Comparison of ENCODE assay signal across 15 mouse cellular contexts in the genomic region with DNA sequence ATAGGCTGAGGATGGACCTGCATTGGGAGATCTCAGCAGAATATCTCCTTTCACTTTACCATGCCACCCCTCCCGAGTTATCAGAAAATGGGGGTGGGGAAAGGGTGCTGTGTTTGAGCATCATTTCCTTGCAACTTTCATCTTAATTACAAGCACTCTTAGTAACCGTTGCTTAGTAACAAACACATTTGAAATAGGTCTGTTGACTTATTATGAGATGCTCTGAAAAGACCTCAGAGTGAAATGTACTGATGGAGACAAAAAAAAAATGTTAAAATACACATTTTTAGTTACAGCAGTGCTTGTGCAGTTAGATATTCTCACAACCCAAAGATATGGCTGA. TPM values are rescaled to one million over a fixed set of nuclear protein-coding genes. Genes with fewer than 3 reads are reported as not detected.
A peak's percentile ranks its signal among the peaks of the same experiment; 100 is the strongest.
DNase-seq lines count a peak whose midpoint lies in the region; ATAC-seq and TF ChIP-seq lines count a peak whose summit lies in the region.
"Had no signal": no experiment of that assay in that cellular context is flagged by ENCODE, and none has a peak within 500 bp of the region (broad histone marks: within the 10 kb centered on the region; RNA-seq: fewer than 3 reads in every experiment).

No protein-coding gene starts in this region.

- no peaks in the 10 kb centered on the region for H3K36me3 ChIP-seq in neural tube, embryonic 15.5 days
- no peaks in the 10 kb centered on the region for H3K36me3 ChIP-seq in forebrain, postnatal 0 days (ENCODE audit: insufficient read depth)
- H3K36me3 ChIP-seq: heart, embryonic 15.5 days; limb, embryonic 15.5 days; midbrain, embryonic 12.5 days; stomach, embryonic 15.5 days had no signal

- no peak overlapping the region for H3K4me2 ChIP-seq in neural tube, embryonic 15.5 days
- H3K4me2 ChIP-seq in forebrain, postnatal 0 days (ENCODE audit: low read depth), result no peak overlapping the region
- H3K4me2 ChIP-seq: heart, embryonic 15.5 days; limb, embryonic 15.5 days; midbrain, embryonic 12.5 days; stomach, embryonic 15.5 days had no signal

- ATAC-seq in frontal cortex, adult (ENCODE audit: low TSS enrichment), result peak; percentile 14; the same call in 1 of the 2 replicates
- ATAC-seq in neural tube, embryonic 15.5 days (ENCODE audit: low FRiP score), result peak; percentile 48; the same call in 1 of the 2 replicates
- ATAC-seq in forebrain, postnatal 0 days, result peak; percentile 85
- ATAC-seq: liver, postnatal 0 days had no signal

- no peaks in the 10 kb centered on the region for H3K9me3 ChIP-seq in neural tube, embryonic 15.5 days (replicated peaks)
- H3K9me3 ChIP-seq in forebrain, postnatal 0 days (ENCODE audit: low read length), result no peaks in the 10 kb centered on the region
- H3K9me3 ChIP-seq: heart, embryonic 15.5 days; limb, embryonic 15.5 days; midbrain, embryonic 12.5 days; stomach, embryonic 15.5 days had no signal

- no peaks in the 10 kb centered on the region for H3K27me3 ChIP-seq in neural tube, embryonic 15.5 days (replicated peaks)
- H3K27me3 ChIP-seq in forebrain, postnatal 0 days (ENCODE audit: insufficient read depth, low read length), result no peaks in the 10 kb centered on the region
- H3K27me3 ChIP-seq: heart, embryonic 15.5 days; limb, embryonic 15.5 days; midbrain, embryonic 12.5 days; stomach, embryonic 15.5 days had no signal

- WGBS in neural tube, embryonic 15.5 days, result 54% methylated on average over 2 of the region's 2 CpGs
- 34% methylated on average over 2 of the region's 2 CpGs for WGBS in forebrain, postnatal 0 days

- H3K9ac ChIP-seq in neural tube, embryonic 15.5 days (replicated peaks), result no peak overlapping the region
- no peak overlapping the region for H3K9ac ChIP-seq in forebrain, postnatal 0 days
- H3K9ac ChIP-seq: heart, embryonic 15.5 days; limb, embryonic 15.5 days; liver, postnatal 0 days; midbrain, embryonic 12.5 days; stomach, embryonic 15.5 days had no signal

- DNase-seq in frontal cortex, postnatal 25 days (ENCODE audit: low spot score in 2 of 2), result no peak
- DNase-seq in neural tube, embryonic 10.5 days (ENCODE audit: extremely low spot score, low spot score), result no peak
- DNase-seq in forebrain, postnatal 0 days, result peak; percentile 56
- DNase-seq in urinary bladder, adult 18-20 months (ENCODE audit: low spot score in 2 of 2), result no peak
- DNase-seq in gastrocnemius, adult 18-20 months (ENCODE audit: low spot score), result no peak
- DNase-seq in layer of hippocampus, postnatal 25 days (ENCODE audit: extremely low spot score in 1 of 2, low spot score in 1 of 2), result no peak
- DNase-seq: adrenal gland, adult 2 months; cerebellum, adult 2 months; liver, postnatal 0 days had no signal

- no peak overlapping the region for H3K4me3 ChIP-seq in neural tube, embryonic 15.5 days (replicated peaks)
- H3K4me3 ChIP-seq in forebrain, postnatal 0 days (ENCODE audit: low read depth, low read length), result no peak overlapping the region
- H3K4me3 ChIP-seq: heart, embryonic 15.5 days; limb, embryonic 15.5 days; midbrain, embryonic 12.5 days; stomach, embryonic 15.5 days had no signal

- no peak for TF ChIP-seq CTCF in forebrain, postnatal 0 days (IDR thresholded peaks at IDR 0.05; ENCODE audit: low read depth)

- H3K4me1 ChIP-seq in neural tube, embryonic 15.5 days, result peaks cover 12% of the 10 kb centered on the region
- H3K4me1 ChIP-seq in forebrain, postnatal 0 days (ENCODE audit: insufficient read depth), result peaks cover 16% of the 10 kb centered on the region
- H3K4me1 ChIP-seq: heart, embryonic 15.5 days; stomach, embryonic 15.5 days had no signal

- no peak overlapping the region for H3K27ac ChIP-seq in neural tube, embryonic 15.5 days (replicated peaks)
- peak overlapping the region; percentile 71 for H3K27ac ChIP-seq in forebrain, postnatal 0 days (ENCODE audit: low read depth, low read length)
- H3K27ac ChIP-seq: heart, embryonic 15.5 days; limb, embryonic 15.5 days; midbrain, embryonic 12.5 days; stomach, embryonic 15.5 days had no signal

RNA-seq across cellular contexts. Expression of gene Nebl, which starts 28.1 kb away (rescaled TPM):
- polyA plus RNA-seq in neural tube, embryonic 15.5 days (2015; fragmentation: Nextera tagmentation; extraction: Ambion mirVana), result 13.7 and 14.3 TPM in 2 replicates
- total RNA-seq in forebrain, postnatal 0 days (2014; rRNA removed), result 19.9 and 27.8 TPM in 2 replicates
- 3.9 and 9.2 TPM in 2 replicates for polyA plus RNA-seq in forebrain, postnatal 0 days (2015; fragmentation: Nextera tagmentation; extraction: Ambion mirVana)
- total RNA-seq in gastrocnemius, adult 18-20 months (2021), result under 1 TPM; 0.32 to 0.81 TPM
- 100 to 1,000 TPM; 126 to 150 TPM for total RNA-seq in layer of hippocampus, postnatal 25 days (2021)

Comparison
In these comparisons a context has a peak if more than half of its experiments do, and no peak if none do; other contexts are left out.
1. ATAC-seq: peak in every context shown above with its lines; median percentile 85 in forebrain, postnatal 0 days; 48 in neural tube, embryonic 15.5 days; 14 in frontal cortex, adult.
2. RNA of gene Nebl, which starts 28.1 kb away (total RNA-seq): 126 to 150 TPM in layer of hippocampus, postnatal 25 days and 19.9 to 27.8 TPM in forebrain, postnatal 0 days; 0.32 to 0.81 TPM in gastrocnemius, adult 18-20 months; every median in the first group is over 10 times any median in the second.